Mouse (Mus musculus) kidney, postnatal 10 days (tissue): Measurements from ENCODE around the gene Ntn5.

ENCODE experiments used
- DNase-seq: peaks from one replicate; pipeline ENCODE4 v3.0.0; 2021; ENCODE audit warnings: mixed read lengths

The Ntn5 gene

GRCm38 (mm10) chr7:45700301-45701015, 16.6 kb downstream of the Ntn5 start:
- DNase-seq, result peak; percentile 87

GRCm38 (mm10) chr7:45701072-45701471, 17.2 kb downstream of the Ntn5 start:
- peak; percentile 55 for DNase-seq

- no peak for DNase-seq
Measured at GRCm38 (mm10) chr7:45701607-45702006, 17.8 kb downstream of the Ntn5 start.

GRCm38 (mm10) chr7:45702316-45702715, 18.5 kb downstream of the Ntn5 start:
- DNase-seq, result no peak

- no peak for DNase-seq
Measured at GRCm38 (mm10) chr7:45702809-45703520, 19.1 kb downstream of the Ntn5 start.

- DNase-seq, result no peak
Measured at GRCm38 (mm10) chr7:45703521-45704033, 19.8 kb downstream of the Ntn5 start.

- peak; percentile 72 for DNase-seq
Measured at GRCm38 (mm10) chr7:45704046-45704559, 20.3 kb downstream of the Ntn5 start.

GRCm38 (mm10) chr7:45704730-45705442, 21.1 kb downstream of the Ntn5 start, which contains the start of gene Dbp:
TSS of gene Dbp (plus strand) at chr7:45705088.
- peak; percentile 99 for DNase-seq

- DNase-seq, result no peak
Measured at GRCm38 (mm10) chr7:45705443-45705864, 21.6 kb downstream of the Ntn5 start.

- DNase-seq, result peak; percentile 90
Measured at GRCm38 (mm10) chr7:45705873-45706281, 22.1 kb downstream of the Ntn5 start.

GRCm38 (mm10) chr7:45706721-45707241, 23.0 kb downstream of the Ntn5 start:
- peak; percentile 95 for DNase-seq

GRCm38 (mm10) chr7:45707375-45707967, 23.6 kb downstream of the Ntn5 start:
- peak; percentile 98 for DNase-seq

GRCm38 (mm10) chr7:45708221-45708761, 24.5 kb downstream of the Ntn5 start:
- DNase-seq, result peak; percentile 64

- DNase-seq, result no peak
Measured at GRCm38 (mm10) chr7:45709036-45709435, 25.2 kb downstream of the Ntn5 start.

GRCm38 (mm10) chr7:45709677-45710355, 26.0 kb downstream of the Ntn5 start:
- DNase-seq, result no peak

GRCm38 (mm10) chr7:45710477-45711191, 26.8 kb downstream of the Ntn5 start:
- peak; percentile 29 for DNase-seq

GRCm38 (mm10) chr7:45711316-45712021, 27.6 kb downstream of the Ntn5 start:
- DNase-seq, result peak; percentile 26

- peak; percentile 76 for DNase-seq
Measured at GRCm38 (mm10) chr7:45712022-45712757, 28.4 kb downstream of the Ntn5 start.

- no peak for DNase-seq
Measured at GRCm38 (mm10) chr7:45713396-45713795, 29.6 kb downstream of the Ntn5 start.
